Mouse (Mus musculus) spleen, adult 2 months (tissue): Measurements from ENCODE around the gene Nek2.

Experiments
- CTCF ChIP-seq: fragments of 200-500 bp; IDR thresholded peaks from 2 replicates; pipeline ENCODE4 v1.5.1; 2011; ENCODE audit warnings: mild to moderate bottlenecking, inconsistent platforms; ENCODE audit not compliant: insufficient read depth, insufficient read length, insufficient replicate concordance; ENCODE audit errors: extremely low read depth
- POLR2A ChIP-seq: fragments of 200-500 bp; IDR thresholded peaks from 2 replicates; pipeline ENCODE4 v1.6.1; 2011; ENCODE audit warnings: low read depth, low read length, inconsistent platforms

- TF ChIP-seq CTCF, result no peak
- no peak for TF ChIP-seq POLR2A
Observed at GRCm38 (mm10) chr1:191792991-191793390, 28.3 kb upstream of the Nek2 start.
